ENCODE assay signal across 11 mouse cellular contexts in genomic region chr4:155899355-155899754, GRCm38 (mm10).
DNase-seq lines count a peak whose midpoint lies in the region.
"Had no signal": no experiment of that assay in that cellular context is flagged by ENCODE, and none has a peak within 500 bp of the region (broad histone marks: within the 10 kb centered on the region; RNA-seq: fewer than 3 reads in every experiment).

No protein-coding gene starts in this region.

- DNase-seq in cerebellum, postnatal 25 days: peak; percentile 15 to 18
- no peak for DNase-seq in cerebellum, adult 11-12 months
- peak; percentile 1 to 39 for DNase-seq in kidney, postnatal 25 days
- no peak for DNase-seq in kidney, postnatal 36 days
- peak; percentile 3 to 15 for DNase-seq in lung, postnatal 4 days
- DNase-seq in lung, postnatal 14 days: no peak
- peak; percentile 5 for DNase-seq in testis, postnatal 14 days (ENCODE audit: low spot score)
- DNase-seq: cerebellum, adult 18-20 months; gastrocnemius, postnatal 25 days; retina, postnatal 1 day; thymus, postnatal 14 days had no signal

Comparison
In these comparisons a context has a peak if more than half of its experiments do, and no peak if none do; other contexts are left out.
1. DNase-seq: peak in cerebellum, postnatal 25 days (2 of 2), kidney, postnatal 25 days (2 of 2), lung, postnatal 4 days (2 of 2) and testis, postnatal 14 days (single experiment); none in cerebellum, adult 11-12 months (single experiment), kidney, postnatal 36 days (0 of 2) and lung, postnatal 14 days (single experiment).